Mouse (Mus musculus): ENCODE measurements around the gene Zbtb7b.
A peak's percentile ranks its signal among the peaks of the same experiment; 100 is the strongest.

Zbtb7b gene

DNA sequence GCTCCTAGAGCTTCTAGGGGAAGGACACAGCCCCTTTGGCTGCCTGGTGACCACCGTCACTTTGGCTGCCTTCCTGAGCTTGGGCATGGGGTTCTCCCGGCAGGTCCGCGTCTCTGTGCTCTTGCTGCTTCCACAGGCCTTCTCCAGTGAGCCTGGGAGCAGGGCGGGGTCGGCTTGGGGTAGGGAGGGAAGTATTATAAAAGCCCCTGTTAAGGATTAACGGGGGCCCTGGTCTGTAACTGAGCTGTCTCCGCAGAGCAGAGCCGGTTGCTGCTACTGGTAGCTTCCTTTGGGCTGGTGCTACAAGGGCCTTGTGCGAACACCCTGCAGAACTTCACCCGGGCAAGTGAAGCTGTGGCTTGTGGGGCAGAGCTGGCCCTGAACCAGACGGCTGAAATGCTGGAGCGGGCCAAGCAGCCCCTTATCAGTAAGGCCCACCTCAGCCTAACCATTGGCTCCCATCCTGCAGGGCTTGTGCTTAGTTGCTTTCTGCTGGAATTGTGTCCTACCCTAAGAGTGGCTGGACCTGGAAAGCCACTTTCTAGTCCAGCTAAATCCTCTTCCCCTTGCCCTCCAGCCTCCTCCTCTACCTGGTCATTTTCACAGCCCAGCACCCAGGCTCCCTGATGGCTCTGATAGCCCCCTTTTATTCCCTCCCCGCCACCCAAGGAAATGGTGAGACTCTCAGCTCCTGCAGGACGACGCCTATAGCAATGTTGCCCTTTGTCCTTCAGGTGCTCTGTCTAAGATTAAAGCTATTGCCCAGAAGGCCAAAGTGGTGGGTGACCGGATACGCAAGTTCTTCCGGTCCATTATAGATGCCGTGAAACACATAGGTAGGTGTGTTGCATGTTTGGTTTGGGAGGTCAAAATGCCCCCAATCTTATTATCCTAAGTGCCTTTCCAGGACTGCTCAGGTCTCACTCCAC, 28.8 kb downstream of the Zbtb7b start:
- no peak for ATAC-seq (ENCODE audit: low TSS enrichment)

DNA sequence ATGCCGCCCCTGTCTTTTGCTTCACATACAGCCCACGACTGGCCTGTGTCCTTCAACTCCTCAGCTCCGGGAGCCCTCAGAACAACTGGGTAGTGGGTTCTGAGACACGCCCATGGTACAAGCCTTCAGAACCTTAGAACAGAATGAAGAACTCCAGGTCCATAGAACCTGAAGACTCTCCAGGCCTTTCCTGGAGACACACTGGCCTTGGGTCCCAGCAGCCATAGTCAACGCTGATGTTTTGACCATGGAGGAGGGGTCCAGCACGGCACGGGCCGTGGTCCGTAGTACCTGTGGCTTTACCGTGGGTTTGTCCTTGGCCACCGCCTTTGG, 29.5 kb downstream of the Zbtb7b start, which contains the start of gene Dcst1:
Gene Dcst1, minus strand, starts transcription at position 101 of the 333 bp plus-strand sequence.
- ATAC-seq (ENCODE audit: low TSS enrichment): no peak

DNA sequence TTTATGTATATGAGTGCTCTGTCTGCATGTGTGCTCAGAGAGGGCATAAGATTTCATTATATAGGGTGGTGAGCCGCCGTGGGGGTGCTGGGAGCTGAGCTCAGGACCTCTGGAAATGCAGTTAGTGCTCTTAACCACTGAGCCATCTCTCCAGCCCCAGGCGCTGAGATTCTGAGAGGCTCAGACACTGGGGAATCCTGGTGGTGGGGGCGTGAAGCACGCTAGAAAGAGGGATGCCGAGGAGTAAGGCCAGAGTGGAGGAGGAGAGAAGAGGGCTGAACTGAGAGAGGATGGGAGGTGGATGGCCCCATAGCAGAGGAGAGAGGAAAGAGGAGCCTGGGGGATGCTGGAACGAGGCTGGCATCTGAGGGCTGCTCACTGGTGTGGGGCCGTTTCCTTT, 29.9 kb downstream of the Zbtb7b start:
- peak; percentile 55; the same call in 1 of the 2 replicates for ATAC-seq (ENCODE audit: low TSS enrichment)

DNA sequence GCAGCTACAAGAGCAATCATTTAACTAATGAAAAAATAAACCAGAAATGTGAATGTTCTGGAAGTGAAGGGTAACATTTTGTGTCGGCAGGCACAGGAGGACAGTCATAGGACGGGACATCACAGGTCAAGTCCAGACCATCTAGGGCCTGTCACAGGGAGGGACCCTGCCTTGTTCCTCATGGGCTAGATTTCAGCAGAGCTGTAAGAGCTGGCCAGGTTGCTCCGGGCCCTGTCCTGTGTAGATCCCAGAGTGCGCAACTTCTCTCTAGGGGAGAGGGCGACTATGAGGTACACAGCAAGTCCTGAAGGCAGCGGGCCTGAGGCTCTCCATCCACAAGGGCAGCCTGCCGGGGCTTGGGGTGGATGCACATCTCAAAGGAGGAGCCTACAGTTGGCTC, 32.9 kb downstream of the Zbtb7b start, which contains the start of gene Dcst2:
Gene Dcst2, plus strand, starts transcription at position 301 of the 400 bp plus-strand sequence.
- no peak for ATAC-seq (ENCODE audit: low TSS enrichment)

DNA sequence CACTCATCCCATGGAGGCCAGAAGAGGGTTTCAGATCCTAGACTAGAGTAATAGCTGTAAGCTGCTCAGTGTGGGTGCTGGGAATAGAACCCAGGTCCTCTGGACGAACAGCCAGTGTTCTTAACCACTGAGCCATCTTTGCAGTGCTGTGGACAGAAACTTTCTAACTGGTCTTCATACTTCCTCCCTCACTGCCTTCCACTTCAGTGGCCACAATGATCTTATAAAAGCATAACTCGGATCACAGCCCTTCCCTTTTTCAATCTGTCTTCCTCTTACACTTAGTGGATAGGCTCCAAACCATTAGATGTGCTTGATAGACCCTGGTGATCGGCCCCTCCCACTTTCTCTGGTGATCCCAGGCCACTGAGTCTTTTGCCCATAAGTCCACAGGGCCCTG, 34.3 kb downstream of the Zbtb7b start:
- no peak for ATAC-seq (ENCODE audit: low TSS enrichment)

DNA sequence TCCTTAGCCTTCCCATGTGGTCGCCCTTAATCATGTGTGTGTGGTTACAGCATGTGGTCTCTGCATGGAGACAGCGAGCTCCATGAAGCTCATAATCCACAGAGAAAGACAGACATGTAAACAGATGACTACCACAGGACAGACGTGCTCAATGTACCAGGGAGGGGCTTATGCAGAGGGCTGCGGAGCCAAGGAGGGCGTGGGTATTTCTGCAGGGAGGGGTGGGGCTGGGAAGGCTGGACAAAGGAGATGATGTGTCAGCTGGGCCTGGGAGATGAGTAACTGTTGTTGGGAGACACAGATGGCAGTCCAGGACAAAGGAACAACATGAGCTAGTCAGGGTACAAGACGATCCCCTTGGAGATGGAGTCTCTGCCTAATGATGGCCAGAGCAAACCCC, 34.9 kb downstream of the Zbtb7b start:
- ATAC-seq (ENCODE audit: low TSS enrichment): peak; percentile 8; the same call in 1 of the 2 replicates

DNA sequence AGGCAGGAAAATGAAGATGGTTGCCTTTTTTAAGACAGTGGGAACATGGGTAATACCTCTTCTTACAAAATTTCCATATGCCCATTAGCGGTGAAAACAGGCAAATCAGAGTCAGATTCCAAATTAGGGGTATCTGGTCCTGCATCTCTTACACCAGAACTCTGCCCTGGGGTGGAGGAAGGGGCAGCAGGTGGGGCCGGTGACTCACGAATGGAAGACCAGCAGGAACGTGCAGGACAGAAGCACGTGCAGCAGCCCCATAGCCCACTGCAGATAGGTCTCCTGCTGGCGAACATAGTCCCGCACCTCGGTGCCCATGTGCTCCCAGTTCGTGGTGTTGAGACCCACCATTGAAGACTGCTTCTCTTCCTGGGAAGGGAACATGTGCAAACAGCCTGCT, 38.5 kb downstream of the Zbtb7b start:
- ATAC-seq (ENCODE audit: low TSS enrichment): no peak

DNA sequence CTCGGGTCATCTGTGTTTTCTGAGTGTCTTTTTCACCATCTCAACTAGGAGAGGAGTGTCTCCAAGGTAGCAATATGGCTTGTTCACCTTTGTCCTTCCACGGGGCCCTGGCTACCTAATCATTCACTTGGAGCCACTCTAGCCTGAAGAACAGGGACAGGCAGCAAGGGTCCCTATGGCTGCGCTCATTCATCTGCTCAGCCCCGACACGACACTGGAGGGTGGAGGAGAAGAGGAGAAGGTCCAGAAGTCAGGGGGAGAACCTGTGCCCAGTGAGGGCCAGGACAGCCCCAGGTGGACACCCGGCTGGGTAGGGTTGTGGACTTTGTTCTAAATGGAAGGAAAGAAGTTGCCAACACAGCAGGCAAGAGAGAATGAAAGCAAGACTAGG, 39.1 kb downstream of the Zbtb7b start:
- no peak for ATAC-seq (ENCODE audit: low TSS enrichment)

DNA sequence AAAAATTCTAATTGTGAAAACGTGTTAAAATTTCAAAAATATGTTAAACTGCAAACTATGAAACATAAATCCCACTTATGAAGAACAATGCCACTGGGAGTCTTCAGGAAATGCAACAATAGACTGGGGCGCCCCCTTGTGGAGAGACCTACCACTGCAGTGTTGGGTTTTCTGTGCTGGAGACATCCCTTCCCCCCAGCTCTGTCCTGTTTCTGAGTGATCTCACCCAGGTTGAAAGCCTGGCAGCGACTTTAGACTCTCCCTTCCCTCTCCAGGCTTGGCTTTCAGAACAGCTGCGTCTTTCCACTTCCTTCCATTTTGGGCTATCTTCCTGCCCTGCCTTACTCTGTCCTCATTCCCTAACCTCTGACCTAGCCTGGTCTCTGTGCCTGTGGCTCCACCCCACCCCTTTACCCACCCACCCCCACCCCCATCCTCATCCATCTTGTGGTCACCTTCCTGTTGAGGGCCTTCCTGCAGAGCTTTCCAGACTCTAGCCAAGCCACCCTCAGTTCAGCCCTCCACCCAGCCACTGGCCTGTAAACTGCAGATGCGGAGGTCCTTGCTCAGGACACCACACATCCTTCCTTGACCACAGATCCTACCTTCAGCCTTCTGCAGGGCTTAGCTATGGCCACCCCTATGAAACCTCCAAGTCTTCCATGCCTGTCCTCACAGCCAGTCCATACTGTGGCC, 39.6 kb downstream of the Zbtb7b start:
- ATAC-seq (ENCODE audit: low TSS enrichment): peak; percentile 53

DNA sequence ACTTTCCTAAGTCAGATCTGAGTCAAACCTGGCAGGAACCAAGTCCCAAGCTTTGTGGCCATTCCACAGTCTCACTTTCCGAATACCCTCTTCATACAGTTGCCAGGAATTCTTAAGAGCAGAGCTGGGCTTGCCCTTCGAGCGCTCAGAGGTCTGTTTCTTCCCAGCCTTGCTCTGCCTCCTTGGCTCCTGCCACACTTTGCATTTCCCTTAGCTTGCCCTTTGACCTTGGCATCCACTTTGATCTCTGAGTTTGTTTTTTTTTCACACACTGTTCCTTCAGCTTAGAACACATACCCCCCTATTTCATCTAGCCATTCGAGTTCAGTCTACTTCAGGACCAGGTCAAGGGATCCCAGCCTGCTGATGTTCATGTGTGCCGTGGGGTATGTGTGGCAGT, 43.3 kb downstream of the Zbtb7b start:
- ATAC-seq (ENCODE audit: low TSS enrichment): no peak

DNA sequence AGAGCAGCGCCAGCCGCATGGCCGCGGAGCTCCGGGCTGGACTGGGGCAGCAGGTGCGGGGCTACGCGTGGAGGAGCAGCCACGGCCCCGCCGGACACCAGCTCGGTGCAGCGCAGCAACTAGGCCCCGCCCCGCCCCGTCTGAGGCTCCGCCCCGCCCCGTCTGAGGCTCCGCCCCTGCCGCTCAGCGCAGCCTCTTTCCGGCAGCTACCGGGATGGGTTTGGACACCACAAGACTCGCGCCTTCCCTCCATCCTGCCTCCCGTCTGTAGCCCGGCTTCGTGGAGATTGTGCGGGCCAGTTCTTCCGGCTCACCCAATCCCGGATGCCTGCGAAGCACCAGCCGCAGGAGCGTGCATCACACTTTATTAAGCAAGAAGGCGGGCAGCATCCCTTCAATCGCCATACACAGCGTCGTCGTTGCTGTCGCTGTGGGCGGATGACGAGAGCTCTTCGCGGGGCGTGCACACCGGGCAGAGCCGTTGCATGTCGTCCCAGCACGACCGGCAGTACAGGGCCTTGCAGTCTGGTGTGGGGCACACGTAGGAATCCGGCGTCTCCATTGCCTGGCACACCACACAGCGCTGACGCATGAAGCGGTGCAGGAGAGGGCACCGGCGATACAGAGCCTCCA, 44.6 kb downstream of the Zbtb7b start, which contains the start of gene Adam15:
Gene Adam15, minus strand, starts transcription at position 128 of the 633 bp plus-strand sequence.
- ATAC-seq (ENCODE audit: low TSS enrichment): peak; percentile 80

DNA sequence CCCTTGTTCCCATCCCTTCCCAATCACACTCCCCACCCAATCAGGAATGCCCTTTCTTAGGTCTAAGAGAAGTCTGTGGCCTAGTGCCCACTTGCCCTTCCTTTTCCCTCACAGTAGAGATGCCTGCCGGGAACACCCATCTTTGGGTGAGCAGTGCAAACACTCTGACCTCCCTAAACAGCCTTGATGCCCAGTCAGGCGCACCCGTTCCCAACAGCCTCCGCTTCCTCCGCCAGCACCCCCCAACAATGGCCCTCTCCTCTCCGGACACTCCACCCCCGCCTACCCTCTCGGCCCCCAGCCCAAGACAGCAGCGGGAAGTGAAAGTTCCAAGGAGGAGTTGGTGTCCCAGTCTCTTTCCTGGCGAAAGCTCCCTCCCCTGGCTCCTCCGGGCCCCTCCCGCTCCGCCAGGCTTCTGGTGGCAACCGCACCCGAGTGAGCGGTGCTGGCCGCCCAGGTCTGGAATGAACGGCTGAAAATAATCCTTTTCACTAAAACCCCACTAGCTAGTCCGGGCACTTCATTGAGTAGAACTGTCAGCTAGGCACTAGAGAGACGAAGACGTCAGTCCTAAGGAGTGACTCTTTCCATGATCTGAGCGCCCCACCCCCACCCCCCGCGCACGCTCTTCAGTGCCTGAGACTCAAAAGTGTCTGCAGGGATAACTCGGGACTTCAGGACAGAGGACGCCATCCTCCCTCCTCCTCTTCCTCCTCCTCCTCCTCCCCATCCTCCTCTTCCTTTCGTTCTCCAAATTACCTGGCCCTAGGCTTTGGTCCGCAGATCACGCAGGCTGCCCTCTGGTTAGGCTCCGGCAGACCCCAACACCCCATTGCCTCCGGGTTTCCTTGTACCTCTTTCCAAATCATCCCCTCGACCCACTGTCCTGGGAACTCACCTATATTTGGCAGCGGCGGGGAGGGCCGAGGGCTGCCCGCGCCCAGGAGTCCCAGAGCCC, 45.4 kb downstream of the Zbtb7b start:
- ATAC-seq (ENCODE audit: low TSS enrichment): peak; percentile 39

DNA sequence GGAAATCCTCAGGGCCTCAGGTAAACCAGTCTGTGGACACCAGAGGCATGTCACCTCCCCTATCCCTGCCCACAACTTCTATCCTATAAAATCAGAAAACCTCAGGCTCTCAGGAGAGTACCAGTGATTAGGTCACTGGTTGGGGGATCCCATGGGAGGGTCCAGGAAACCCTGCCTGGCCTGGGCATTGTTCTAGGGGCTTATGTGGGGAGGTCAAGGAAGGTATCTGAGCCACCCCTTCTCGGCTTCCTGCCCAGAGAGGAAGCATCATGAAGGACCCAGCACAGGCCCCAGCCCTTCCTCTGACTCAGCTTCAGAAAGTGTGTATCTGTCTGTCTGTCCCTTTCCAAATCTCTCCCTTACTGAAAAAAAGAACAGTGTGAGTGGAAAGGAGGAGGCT, 46.7 kb downstream of the Zbtb7b start:
- no peak for ATAC-seq (ENCODE audit: low TSS enrichment)

DNA sequence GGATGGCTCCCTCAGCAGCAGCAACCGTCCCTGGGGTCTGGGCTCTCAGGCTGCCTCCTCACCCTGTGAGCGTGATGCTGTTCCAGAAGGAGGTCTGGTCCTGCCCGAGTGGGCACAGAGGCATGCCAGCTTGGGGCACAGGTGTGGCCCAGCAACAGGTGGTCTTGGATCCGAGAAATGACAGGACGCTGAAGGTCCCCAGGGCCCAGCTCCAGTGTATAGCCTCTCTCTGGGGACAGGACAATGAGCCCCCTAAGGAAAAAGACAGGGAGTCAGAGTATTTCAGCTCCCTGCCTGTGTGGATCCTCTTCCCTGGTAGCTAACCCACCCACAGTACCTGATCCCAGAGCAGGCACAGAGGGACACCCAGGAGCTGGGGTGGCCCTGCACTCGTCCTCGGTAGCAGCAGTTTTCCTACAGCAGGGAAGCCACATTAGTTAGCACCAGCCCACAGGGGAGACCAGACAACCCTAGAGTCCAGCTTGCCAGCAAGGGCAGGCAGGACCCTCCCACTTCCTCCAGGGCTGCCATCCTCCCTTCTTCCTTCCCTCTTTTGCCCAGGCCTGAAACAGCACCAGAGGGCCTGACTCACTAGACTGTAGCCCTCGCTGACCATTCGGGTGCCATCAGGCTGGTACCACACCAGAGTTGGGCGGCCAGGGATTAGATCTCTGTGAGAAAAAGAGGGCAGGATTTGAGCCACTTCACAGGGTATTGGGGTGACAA, 47.6 kb downstream of the Zbtb7b start:
- no peak for ATAC-seq (ENCODE audit: low TSS enrichment)

DNA sequence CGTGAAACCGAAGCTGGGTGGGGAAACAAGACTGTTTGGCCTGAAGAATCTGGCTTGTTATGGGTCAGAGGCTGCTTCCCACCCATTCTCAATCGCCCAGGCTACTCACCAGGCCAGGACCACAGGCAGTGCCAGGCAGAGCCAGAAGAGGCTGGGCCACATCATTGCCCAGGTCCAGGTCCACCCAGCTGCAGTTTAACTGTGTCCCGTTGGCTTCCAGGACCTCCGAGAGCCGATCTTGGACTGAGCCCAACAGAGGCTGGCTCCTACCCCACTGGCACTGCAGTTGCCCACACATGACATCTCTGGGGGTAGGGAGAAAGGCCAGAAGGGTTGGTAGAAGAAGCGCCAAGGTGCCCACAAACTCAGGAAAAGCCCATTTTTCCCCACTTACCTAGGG, 51.3 kb downstream of the Zbtb7b start:
- no peak for ATAC-seq (ENCODE audit: low TSS enrichment)

DNA sequence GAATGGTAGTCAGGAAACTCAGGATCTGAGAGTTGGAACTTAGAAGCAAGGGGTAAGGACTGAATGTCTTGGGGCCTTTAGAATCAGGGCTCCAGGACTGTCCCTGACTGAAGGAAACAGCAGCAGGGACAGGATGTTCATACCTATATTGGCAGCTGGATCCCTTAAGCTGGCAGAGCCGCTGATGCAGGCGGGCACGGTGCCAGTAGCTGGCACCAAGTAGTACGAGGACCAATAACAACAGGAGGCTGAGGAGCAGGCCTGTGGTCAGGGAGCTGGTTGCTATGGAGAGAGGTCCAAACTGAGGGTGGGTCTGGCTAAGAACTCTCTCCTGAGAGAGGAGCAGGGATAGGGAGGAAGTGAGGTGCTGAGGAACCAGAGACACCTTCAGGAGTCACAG, 52.8 kb downstream of the Zbtb7b start:
- no peak for ATAC-seq (ENCODE audit: low TSS enrichment)

DNA sequence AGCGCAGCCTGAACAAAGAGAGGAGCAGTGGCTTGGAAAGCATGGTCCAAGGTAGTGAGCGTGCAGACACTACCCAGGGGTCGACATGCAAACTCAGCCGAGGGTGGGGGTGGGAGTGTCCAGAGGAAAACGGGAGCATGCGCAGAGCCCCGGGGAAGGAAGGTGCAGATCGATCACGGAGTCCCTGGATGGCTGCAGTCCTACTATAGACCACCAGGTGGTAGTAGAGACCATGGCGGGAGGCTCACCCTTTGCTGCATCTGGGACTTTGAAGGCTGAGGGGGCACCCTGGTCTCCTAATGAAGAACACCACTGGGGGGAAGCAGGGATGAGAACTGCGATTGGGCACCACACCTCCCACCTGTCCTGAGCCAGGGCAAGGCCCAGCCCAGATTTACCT, 54.1 kb downstream of the Zbtb7b start:
- peak; percentile 62 for ATAC-seq (ENCODE audit: low TSS enrichment)

DNA sequence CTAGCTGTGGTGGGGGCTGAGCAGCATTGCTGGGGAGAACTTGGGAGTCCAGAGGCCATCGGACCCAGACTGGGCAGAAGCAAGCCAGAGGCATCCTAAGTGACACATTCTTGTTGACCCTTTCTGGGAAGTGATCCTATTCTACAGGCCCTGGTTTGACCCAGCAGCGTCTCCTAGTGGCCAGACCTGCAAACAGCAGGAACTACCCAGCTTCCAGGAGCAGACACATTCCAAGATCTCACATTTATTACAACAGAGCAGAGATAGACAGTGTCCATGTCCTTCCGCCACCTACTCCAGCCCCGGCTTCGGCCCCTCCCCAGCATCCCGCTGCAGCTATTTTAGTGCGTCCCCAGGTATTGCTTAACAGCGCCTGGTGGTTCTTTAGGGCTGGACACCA, 55.2 kb downstream of the Zbtb7b start:
- peak; percentile 31; the same call in 1 of the 2 replicates for ATAC-seq (ENCODE audit: low TSS enrichment)

DNA sequence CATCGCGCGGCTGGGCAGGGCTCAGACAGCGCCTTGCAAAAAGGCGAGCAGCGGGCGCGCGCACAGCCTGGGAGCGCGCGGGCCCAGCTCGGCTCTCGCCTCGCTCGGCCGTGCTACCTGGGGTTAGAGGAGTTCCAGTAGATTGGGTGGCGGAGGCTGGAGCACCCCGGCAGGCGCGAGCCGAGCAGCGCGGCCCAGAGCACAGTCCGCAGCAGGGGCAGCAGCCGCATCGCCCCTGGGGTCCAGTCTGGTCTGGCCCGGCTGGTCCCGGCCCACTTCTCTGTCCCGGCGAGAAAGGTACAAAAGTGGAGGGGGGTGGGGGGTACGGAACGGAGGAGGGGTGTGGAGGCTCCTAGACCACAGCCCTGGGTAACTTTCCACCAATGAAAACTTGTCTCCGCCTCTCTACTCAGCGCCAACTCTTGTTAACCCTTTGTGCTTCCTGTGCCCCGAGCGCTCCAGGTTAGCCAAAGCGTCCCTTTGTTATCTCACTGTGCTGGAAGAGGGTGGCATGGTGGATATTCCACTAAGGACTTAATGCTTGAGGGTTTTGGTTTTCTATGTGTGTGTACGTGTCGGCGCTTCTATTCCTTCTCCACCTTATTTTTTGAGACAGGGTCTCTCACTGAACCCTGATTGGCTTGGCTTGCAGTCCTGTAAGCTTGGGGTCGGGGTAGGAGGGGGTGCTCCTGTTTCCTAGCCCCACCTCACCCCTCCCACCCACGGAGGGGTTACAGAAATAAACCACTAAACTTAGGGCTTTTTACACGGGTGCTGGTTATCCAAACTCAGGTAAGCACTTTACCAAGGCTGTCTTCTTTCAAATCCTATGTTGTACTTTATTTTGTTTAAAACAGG, 56.6 kb downstream of the Zbtb7b start, which contains the start of gene Efna4:
Gene Efna4, minus strand, starts transcription at position 308 of the 858 bp plus-strand sequence.
- 0 out of 2 replicates have a peak, but pooled peaks have one; percentile 14 for ATAC-seq (ENCODE audit: low TSS enrichment)
